Mouse (Mus musculus) megakaryocyte, adult 5-6 weeks (primary cell): ENCODE measurements around the gene Arhgap24. TPM values are rescaled to one million over a fixed set of nuclear protein-coding genes. Genes with fewer than 3 reads are reported as not detected.
"Not testable (repeated sequence)": the region's sequence is repeated elsewhere in the genome, so short reads cannot be mapped to it uniquely, and the experiment has no call there.

Experiments
- ATAC-seq: 2 replicates; pipeline ENCODE4 v1.8.0; 2016; ENCODE audit warnings: mild to moderate bottlenecking, inconsistent platforms; ENCODE audit not compliant: poor library complexity, severe bottlenecking
- total RNA-seq, 2 experiments: library from RNA; stranded (forward) in 1 of 2; stranded (reverse) in 1 of 2; fragments of 153-499, 151-499 nt in 1 of 2; fragments of 221-1000, 200-1000 nt in 1 of 2; gene quantifications; 2 replicates each; pipeline versions ENCODE4 v1.2.3 to v1.2.4; 2015 to 2017

Arhgap24 gene
- total RNA-seq, 2 experiments from 2014 or later, result 7.5 to 10.7 TPM

GRCm38 (mm10) chr5:102858047-102858446 lies 376.9 kb downstream of the Arhgap24 start:
- no peak for ATAC-seq

- no peak for ATAC-seq
Observed at GRCm38 (mm10) chr5:102859749-102860148, 378.6 kb downstream of the Arhgap24 start.

- ATAC-seq, result no peak
Observed at GRCm38 (mm10) chr5:102868196-102868595, 387.0 kb downstream of the Arhgap24 start.

GRCm38 (mm10) chr5:102872996-102873395 lies 391.8 kb downstream of the Arhgap24 start:
- ATAC-seq, result not testable (repeated sequence)

- ATAC-seq, result peak; percentile 65
Observed at GRCm38 (mm10) chr5:102874605-102875298, 393.6 kb downstream of the Arhgap24 start.

GRCm38 (mm10) chr5:102875628-102876027 lies 394.4 kb downstream of the Arhgap24 start:
- ATAC-seq, result peak; percentile 77

GRCm38 (mm10) chr5:102888482-102889162 lies 407.4 kb downstream of the Arhgap24 start:
- ATAC-seq, result no peak

GRCm38 (mm10) chr5:102889163-102889488 lies 407.9 kb downstream of the Arhgap24 start:
- ATAC-seq, result no peak

GRCm38 (mm10) chr5:102892226-102892625 lies 411.0 kb downstream of the Arhgap24 start:
- no peak for ATAC-seq

GRCm38 (mm10) chr5:102898301-102898700 lies 417.1 kb downstream of the Arhgap24 start:
- no peak for ATAC-seq

- ATAC-seq, result no peak
Observed at GRCm38 (mm10) chr5:102899680-102900215, 418.6 kb downstream of the Arhgap24 start.

GRCm38 (mm10) chr5:102901176-102901575 lies 420.0 kb downstream of the Arhgap24 start:
- no peak for ATAC-seq

GRCm38 (mm10) chr5:102903487-102903886 lies 422.3 kb downstream of the Arhgap24 start:
- ATAC-seq, result no peak

GRCm38 (mm10) chr5:102904066-102904465 lies 422.9 kb downstream of the Arhgap24 start:
- no peak for ATAC-seq

GRCm38 (mm10) chr5:102905441-102906211 lies 424.4 kb downstream of the Arhgap24 start:
- ATAC-seq, result no peak

GRCm38 (mm10) chr5:102920199-102920598 lies 439.0 kb downstream of the Arhgap24 start:
- ATAC-seq, result no peak

- ATAC-seq, result no peak
Observed at GRCm38 (mm10) chr5:102926786-102927185, 445.6 kb downstream of the Arhgap24 start.

- ATAC-seq, result no peak
Observed at GRCm38 (mm10) chr5:102930161-102930560, 449.0 kb downstream of the Arhgap24 start.

GRCm38 (mm10) chr5:102943864-102944630 lies 462.9 kb downstream of the Arhgap24 start:
- not testable (repeated sequence) for ATAC-seq

- no peak for ATAC-seq
Observed at GRCm38 (mm10) chr5:102946625-102947024, 465.4 kb downstream of the Arhgap24 start.
